Mouse (Mus musculus) lung, postnatal 0 days (tissue): ENCODE data around the gene Sptb. TPM values are rescaled to one million over a fixed set of nuclear protein-coding genes. Genes with fewer than 3 reads are reported as not detected.
A peak's percentile ranks its signal among the peaks of the same experiment; 100 is the strongest.

ENCODE experiments used
- ATAC-seq: fragments of 200-750 bp; cut with Nextera tagmentation; 2 replicates; pipeline ENCODE4 v1.8.0; 2017; ENCODE audit warnings: moderate library complexity
- DNase-seq: peaks from one replicate; pipeline ENCODE4 v3.0.0-alpha.2; 2016; ENCODE audit warnings: low spot score
- H3K27ac ChIP-seq: fragments of 300-500 bp; sonication (generic); 2 replicates; pipeline ENCODE4 v1.5.1; 2014; ENCODE audit warnings: antibody characterized with exemption, mild to moderate bottlenecking, low read length, mixed read lengths
- H3K27me3 ChIP-seq: fragments of 300-500 bp; sonication (generic); replicated peaks from 2 replicates; pipeline ENCODE4 v1.6.1; 2014; ENCODE audit warnings: low read length, mixed read lengths; ENCODE audit not compliant: insufficient read depth
- H3K36me3 ChIP-seq: fragments of 300-500 bp; sonication (generic); 2 replicates; pipeline ENCODE4 v1.6.1; 2014; ENCODE audit warnings: low read length, mixed read lengths; ENCODE audit not compliant: insufficient read depth
- H3K4me1 ChIP-seq: fragments of 300-500 bp; sonication (generic); 2 replicates; pipeline ENCODE4 v1.6.1; 2014; ENCODE audit warnings: antibody characterized with exemption, low read depth, low read length, mixed read lengths; ENCODE audit not compliant: insufficient read depth
- H3K4me2 ChIP-seq: fragments of 300-500 bp; sonication (generic); replicated peaks from 2 replicates; pipeline ENCODE4 v1.6.1; 2014; ENCODE audit warnings: low read depth, mild to moderate bottlenecking, low read length, moderate library complexity, mixed read lengths
- H3K4me3 ChIP-seq: fragments of 300-500 bp; sonication (generic); 2 replicates; pipeline ENCODE4 v1.5.1; 2014; ENCODE audit warnings: low read depth, low read length
- H3K9ac ChIP-seq: fragments of 300-500 bp; sonication (generic); replicated peaks from 2 replicates; pipeline ENCODE4 v1.6.1; 2014; ENCODE audit warnings: low read depth, mild to moderate bottlenecking
- H3K9me3 ChIP-seq: fragments of 300-500 bp; sonication (generic); 2 replicates; pipeline ENCODE4 v1.6.1; 2016; ENCODE audit warnings: low read length, mixed read lengths
- CTCF ChIP-seq: IDR thresholded peaks from 2 replicates; pipeline ENCODE4 v1.5.1; 2016; ENCODE audit warnings: antibody characterized with exemption, mild to moderate bottlenecking
- EP300 ChIP-seq: IDR thresholded peaks from 2 replicates; pipeline ENCODE4 v1.6.1; 2016; ENCODE audit warnings: antibody characterized with exemption, mild to moderate bottlenecking, control low read depth
- WGBS: fragments of 180-500 bp; shearing (Covaris S2); extraction: QIAGEN DNeasy Blood & Tissue Kit; methylation state at CpG from one replicate; pipeline ENCODE4 v1.1.7; 2014; 5-methylcytosine and 5-hydroxymethylcytosine counted together
- polyA plus RNA-seq: library from polyadenylated mRNA; unstranded; fragments of >200 nt; fragmentation: Nextera tagmentation; extraction: Ambion mirVana; gene quantifications from 2 replicates; pipeline ENCODE4 v1.2.1, GENCODE M21; 2015

Gene Sptb
- polyA plus RNA-seq, 1 experiment from 2014 or later = 0.35 TPM

DNA sequence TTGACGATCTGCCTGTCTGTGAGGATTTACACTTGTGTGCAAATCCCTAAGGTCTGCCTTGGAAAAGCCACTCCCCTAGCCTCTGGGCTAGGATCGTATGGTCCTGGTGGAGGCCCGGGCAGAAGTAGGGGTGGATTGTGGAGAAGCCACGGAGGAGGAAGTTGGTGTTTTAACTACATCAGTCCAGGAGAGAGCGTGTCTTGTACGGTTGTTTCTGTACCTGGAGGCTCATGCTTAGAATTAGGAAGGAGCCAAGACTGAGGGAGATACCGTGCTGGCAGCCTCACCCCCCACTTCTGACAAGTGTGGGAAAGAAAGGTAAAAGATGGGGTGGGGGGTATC is 162.3 kb downstream of the Sptb start:
- ATAC-seq = peak; percentile 16; the same call in 1 of the 2 replicates
- Histone ChIP-seq H3K36me3 (no peaks in the 10 kb centered on the region), H3K27me3 (no peaks in the 10 kb centered on the region), H3K27ac (peak overlapping the region; percentile 2), H3K4me1 (peaks cover 9% of the 10 kb centered on the region; the same call in 1 of the 2 replicates), H3K9ac (no peak overlapping the region), H3K9me3 (no peaks in the 10 kb centered on the region), H3K4me2 (0 out of 2 replicates have a peak overlapping the region, but pooled peaks have one; percentile 44), H3K4me3 (no peak overlapping the region)
- 28% methylated on average over 7 of the region's 7 CpGs for WGBS
- DNase-seq = no peak
- TF ChIP-seq EP300 (no peak), CTCF (no peak)

DNA sequence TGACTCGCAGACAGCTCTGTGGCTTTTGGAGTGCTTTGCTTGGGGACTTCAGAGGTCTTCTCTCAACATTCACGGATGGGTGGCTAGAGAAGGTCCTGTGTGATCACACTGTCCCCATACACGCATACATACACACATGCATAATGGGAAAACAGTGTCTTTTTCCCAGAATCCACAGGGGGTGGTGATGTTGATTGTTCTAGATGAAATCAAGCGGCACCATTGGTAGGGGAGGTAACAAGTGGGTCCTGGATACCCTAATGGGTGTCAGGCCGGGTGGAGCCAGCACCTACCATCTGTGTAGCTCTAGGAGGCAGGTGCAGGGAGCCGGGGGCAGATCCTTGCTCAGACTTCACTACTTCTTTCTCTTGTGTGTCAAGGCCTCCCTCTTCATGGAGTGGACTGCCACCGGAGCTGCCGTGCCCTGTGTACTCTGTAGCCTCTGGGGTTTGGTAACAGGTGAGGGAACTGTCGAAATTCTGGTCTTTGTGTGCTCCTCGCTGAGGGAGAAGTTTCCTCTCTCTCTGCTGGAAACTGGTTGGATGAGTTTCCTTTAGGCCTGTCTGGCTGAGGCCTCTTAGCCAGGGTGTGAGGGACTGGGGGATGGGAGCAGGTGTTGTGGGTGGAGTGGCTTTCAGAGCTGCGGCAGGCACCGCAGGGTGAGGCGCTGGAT is 162.8 kb downstream of the Sptb start:
- DNase-seq = peak; percentile 92
- H3K9ac ChIP-seq = no peak overlapping the region

DNA sequence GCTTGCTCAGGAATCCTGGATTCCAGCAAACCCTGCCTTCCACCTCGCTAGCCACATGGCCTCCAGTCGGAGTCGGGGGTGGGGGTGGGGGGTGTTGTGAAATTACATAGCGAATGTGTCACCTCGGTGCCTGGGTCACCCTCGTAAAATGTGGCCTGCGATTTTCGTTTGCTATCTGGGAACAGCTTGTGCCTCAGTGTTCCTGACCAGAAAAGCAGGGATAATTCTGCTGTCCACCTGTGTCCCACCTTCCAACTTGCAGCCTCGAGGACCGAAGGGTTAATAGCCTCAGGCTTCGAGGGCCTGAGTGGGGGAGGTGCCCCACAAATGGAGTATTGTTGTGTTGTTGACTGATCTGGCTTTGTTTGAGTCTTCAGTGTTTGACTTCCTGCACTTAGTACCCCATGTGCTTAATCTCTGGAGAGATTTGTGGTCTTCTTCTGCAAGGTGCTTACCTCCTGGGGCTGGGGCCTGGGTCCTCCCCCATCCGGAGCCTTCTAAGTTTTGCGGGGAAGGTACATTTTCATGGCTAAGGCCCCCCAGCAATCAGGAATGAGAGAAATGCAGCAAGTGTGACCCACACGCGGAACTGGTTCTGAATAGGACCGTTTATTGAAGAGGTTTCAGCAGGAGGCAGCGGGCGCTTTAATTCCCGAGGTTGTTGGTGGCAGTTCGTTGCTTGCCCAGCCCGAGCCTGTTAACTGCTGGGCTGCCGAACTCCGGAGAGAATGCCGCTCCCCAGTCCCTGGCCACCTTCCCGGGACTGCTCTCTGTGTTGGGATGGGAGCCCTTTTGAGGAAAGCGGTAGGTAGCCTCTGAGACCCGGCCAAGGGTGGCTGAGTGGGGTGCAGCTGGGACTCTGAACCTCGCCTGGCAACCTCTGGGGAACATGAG is 163.7 kb downstream of the Sptb start:
- Histone ChIP-seq H3K36me3 (no peaks in the 10 kb centered on the region), H3K4me3 (no peak overlapping the region), H3K4me1 (peaks cover 9% of the 10 kb centered on the region; the same call in 1 of the 2 replicates), H3K4me2 (peak overlapping the region; percentile 44), H3K27me3 (no peaks in the 10 kb centered on the region), H3K9ac (no peak overlapping the region), H3K9me3 (no peaks in the 10 kb centered on the region), H3K27ac (peak overlapping the region; percentile 67)
- DNase-seq = no peak
- peak; percentile 19; the same call in 1 of the 2 replicates for ATAC-seq
- no peak for TF ChIP-seq EP300
- TF ChIP-seq CTCF = no peak
- WGBS = 15% methylated on average over 28 of the region's 28 CpGs

More for the DNA sequence above, 162.8 kb downstream of the Sptb start:
- H3K27me3 ChIP-seq = no peaks in the 10 kb centered on the region
- 38% methylated on average over 13 of the region's 13 CpGs for WGBS
- H3K27ac ChIP-seq = peak overlapping the region; percentile 67
- H3K36me3 ChIP-seq = no peaks in the 10 kb centered on the region
- H3K4me1 ChIP-seq = peaks cover 9% of the 10 kb centered on the region; the same call in 1 of the 2 replicates
- ATAC-seq = peak; percentile 88
- no peaks in the 10 kb centered on the region for H3K9me3 ChIP-seq
- H3K4me2 ChIP-seq = peak overlapping the region; percentile 44
- H3K4me3 ChIP-seq = no peak overlapping the region
- no peak for TF ChIP-seq CTCF
- no peak for TF ChIP-seq EP300

DNA sequence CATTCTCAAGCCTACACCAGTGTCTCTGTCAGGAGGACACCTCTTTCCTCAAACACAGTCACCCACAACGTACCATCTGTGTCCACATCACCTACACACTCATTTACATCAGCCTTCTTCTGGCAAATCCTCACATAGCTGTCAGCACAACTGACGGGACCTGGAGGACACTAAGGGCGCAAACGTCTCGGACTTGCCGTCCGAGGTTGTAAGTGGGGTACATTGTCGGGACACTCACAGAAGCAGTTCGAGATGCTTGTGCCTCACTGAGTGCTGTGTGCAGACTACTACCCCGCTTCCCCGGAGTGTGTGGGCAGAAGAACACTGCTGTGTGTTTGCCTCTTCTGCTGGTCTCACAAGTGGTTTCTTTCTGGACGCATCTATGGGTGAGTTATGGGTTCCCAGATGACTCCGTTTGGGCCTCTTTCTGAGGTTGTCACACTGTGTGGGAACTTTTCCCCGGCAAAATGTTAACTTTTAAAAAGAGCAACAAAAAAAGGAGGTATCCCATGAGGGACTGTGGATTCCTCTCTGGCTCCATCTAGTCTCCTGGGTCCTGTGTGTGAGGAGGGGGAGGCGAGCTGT is 164.5 kb downstream of the Sptb start:
- H3K36me3 ChIP-seq = no peaks in the 10 kb centered on the region
- no peaks in the 10 kb centered on the region for H3K27me3 ChIP-seq
- H3K9me3 ChIP-seq = no peaks in the 10 kb centered on the region
- H3K4me3 ChIP-seq = no peak overlapping the region
- H3K4me1 ChIP-seq = peaks cover 9% of the 10 kb centered on the region; the same call in 1 of the 2 replicates
- H3K27ac ChIP-seq = no peak overlapping the region
- WGBS = 53% methylated on average over 15 of the region's 15 CpGs
- H3K9ac ChIP-seq = no peak overlapping the region
- TF ChIP-seq EP300 (no peak), CTCF (no peak)
- H3K4me2 ChIP-seq = no peak overlapping the region
- ATAC-seq = no peak
- no peak for DNase-seq

DNA sequence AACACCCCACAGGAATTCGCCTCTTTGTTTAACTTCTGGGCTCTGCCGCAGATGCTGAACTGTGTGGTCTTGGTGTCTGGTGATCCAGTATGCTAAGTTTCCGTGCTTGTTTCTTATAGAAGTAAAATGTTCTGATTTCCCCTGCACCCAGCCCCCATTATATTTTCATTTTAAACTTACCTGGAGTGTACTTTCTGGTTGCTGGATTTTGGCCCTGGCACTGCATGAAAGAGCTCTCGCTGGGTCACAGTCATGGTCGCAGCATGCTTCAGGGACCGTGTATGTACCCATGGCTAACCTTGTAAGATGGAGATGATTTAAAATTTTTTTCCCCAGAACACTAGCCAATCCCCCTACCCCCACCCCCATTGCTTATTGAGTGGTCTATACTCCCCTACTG is 168.5 kb downstream of the Sptb start:
- no peak for TF ChIP-seq EP300
- no peak for TF ChIP-seq CTCF
- Histone ChIP-seq H3K27ac (no peak overlapping the region), H3K9me3 (no peaks in the 10 kb centered on the region), H3K4me3 (no peak overlapping the region), H3K9ac (no peak overlapping the region), H3K27me3 (no peaks in the 10 kb centered on the region), H3K4me2 (no peak overlapping the region), H3K36me3 (no peaks in the 10 kb centered on the region), H3K4me1 (peaks cover 4% of the 10 kb centered on the region; the same call in 1 of the 2 replicates)
- no peak for DNase-seq
- ATAC-seq = no peak
- WGBS = 56% methylated on average over 6 of the region's 6 CpGs

- ATAC-seq (no peak), DNase-seq (no peak)
- WGBS = 27% methylated on average over 8 of the region's 8 CpGs
- Histone ChIP-seq H3K4me2 (no peak overlapping the region), H3K9ac (no peak overlapping the region), H3K9me3 (no peaks in the 10 kb centered on the region), H3K27me3 (no peaks in the 10 kb centered on the region), H3K27ac (no peak overlapping the region), H3K4me1 (peaks cover under 1% of the 10 kb centered on the region; the same call in 1 of the 2 replicates), H3K4me3 (no peak overlapping the region), H3K36me3 (no peaks in the 10 kb centered on the region)
- TF ChIP-seq CTCF (no peak), EP300 (no peak)
Measured at GRCm38 (mm10) chr12:76541475-76541874, 168.9 kb downstream of the Sptb start.
